Mouse (Mus musculus) urinary bladder, postnatal 10 days (tissue): ENCODE results near the gene Eif4ebp2.

Source experiments
- DNase-seq: peaks from one replicate; pipeline ENCODE4 v3.0.0; 2022; ENCODE audit warnings: low spot score

The Eif4ebp2 gene

DNA sequence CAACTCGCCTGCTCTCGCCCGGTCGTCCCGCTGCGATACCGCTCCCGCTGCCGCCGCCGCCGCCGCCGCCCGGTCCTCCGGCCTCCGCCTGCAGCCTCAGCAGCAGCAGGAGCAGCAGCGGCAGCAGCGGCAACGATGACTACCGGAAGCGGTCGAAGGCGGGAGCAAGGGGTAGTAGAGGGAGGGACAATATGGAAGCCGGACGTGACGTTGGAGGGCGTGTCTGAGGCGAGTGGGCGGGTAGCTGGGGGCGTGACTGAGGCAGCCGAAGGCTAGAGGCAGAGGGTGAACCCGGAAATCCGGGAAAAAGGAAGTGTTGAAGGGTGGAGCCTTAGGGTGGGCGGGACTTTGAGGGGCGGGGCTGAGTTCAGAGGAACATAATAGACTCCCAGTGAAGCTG lies at the start of gene Eif4ebp2:
Gene Eif4ebp2, minus strand, starts transcription at position 17 of the 400 bp plus-strand sequence.
- DNase-seq, result peak; percentile 98

DNA sequence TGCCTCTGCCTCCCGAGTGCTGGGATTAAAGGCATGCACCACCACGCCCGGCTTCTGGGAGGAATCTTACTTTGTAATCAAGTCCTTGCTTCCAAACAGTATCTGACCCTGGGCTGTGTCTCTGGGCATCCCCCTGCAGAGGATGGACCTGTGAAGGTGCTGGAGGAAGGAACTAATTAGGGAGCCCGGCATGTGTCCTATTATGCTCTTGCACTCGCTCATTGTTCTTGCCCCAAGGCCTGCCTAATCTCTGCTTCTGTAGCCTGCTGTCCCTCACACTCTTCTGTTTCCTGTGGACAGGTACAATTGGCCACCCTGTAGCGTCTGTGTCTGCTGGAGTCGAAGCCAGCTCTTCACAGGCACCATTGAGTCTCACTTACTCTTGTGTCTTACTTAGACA lies 48.3 kb upstream of the Eif4ebp2 start:
- DNase-seq, result no peak

- no peak for DNase-seq
Observed at GRCm38 (mm10) chr10:61499505-61500466, 47.3 kb upstream of the Eif4ebp2 start.

- no peak for DNase-seq
Observed at GRCm38 (mm10) chr10:61496231-61496630, 43.8 kb upstream of the Eif4ebp2 start.

GRCm38 (mm10) chr10:61495461-61495860 lies 43.0 kb upstream of the Eif4ebp2 start:
- DNase-seq, result no peak

GRCm38 (mm10) chr10:61492040-61492439 lies 39.6 kb upstream of the Eif4ebp2 start:
- peak; percentile 45 for DNase-seq

DNA sequence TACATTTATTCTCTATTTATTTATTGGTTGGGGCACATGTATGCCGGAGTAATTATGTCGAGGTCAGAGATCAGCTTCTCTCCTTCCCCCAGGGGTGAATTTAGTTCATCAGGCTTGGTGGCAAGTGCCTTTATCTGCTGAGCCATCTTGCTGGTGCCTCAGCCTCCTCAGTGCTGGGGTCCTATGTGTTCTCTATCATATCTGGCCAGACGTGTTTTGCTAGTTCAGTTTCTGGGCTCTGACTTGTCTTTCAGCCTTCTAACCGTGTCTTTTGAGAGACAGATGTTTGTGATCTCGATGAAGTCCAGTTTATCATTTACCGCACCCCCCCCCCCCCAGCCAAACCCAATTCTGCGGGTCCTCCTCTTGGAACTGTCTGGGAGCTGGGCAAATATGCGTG lies 39.1 kb upstream of the Eif4ebp2 start:
- DNase-seq, result no peak

DNA sequence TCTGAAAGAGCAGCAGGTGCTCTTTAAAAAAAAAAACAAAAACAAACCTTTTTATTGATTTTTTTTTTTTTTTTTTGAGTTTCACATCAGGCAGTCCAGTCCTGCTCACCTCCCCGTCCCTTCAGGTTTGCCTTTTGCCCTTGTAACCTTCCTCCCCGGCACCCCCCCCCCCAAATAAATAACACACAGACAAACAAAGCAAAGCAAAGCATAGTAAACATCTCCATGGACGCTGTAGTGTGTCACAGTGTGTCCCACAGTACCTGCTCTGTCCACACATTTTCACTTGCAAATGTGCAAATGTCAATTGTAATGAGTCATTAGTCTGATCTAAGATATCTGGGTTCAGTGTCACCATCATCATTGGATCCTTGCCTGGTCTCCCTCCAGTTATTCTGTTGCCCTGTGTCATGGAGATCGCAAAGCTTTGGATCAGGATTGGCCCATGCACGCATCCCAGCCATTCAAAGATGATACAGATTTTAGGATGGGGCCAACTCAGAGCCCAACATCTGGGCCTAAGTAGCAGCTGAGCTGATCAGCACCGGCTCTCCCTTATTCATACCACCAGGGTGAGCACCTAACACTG lies 36.2 kb upstream of the Eif4ebp2 start:
- no peak for DNase-seq

DNA sequence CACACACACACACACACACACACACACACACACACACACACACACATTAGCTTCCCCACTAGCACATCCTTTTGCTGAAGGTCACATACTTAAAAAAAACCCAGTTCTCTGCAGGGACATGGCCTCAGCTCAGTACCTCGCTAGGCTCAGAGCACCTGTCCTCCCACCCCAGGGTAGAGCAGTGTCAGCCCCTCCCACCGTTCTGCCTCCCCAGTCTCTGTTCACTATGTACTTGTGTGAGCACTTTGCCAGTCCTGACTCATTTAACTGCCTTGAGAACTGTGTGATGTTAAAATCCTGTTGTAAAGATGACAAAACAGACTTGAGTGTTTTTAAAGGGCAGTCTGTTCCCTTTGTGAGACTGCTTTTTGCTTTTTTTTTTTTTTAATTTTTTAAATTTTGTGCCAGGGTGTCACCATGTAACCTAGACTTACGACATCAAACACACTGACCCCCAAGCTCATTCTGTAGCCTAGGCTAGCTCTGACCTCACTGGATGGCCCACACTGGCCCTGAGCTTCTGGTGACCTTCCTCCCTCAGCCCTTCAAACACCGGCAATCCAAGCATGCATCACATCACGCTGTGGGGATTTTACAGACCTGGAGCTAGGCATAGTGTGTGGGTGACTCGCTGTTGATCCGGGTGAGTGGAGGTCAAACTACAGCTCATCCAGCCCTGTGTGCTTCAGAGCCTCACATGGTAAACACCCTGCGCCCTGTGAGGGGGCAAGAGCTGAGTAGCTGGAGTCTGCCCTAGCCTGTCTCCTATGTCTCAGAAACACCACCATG lies 34.3 kb upstream of the Eif4ebp2 start:
- no peak for DNase-seq

DNA sequence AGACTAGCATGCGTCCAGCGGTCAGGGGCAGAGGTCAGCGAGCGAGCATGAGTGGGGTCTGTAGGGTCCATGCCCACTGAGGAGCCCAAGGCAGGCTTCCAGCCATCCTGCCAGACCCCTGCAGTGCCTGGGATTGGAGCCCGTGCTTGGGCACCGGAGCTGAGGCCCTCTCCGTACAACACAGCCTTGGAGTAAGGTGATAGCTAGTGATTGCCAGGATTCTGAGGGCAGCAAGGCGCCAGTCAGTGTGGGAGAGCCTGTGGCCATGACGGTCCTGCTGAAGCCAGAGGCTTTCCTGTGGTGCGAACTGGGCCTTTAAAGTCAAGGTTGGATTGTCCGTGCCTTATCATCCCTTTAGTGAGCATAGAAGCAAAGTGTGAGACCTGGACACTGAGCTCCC lies 32.3 kb upstream of the Eif4ebp2 start:
- DNase-seq, result no peak

- DNase-seq, result no peak
Observed at GRCm38 (mm10) chr10:61482771-61483170, 30.3 kb upstream of the Eif4ebp2 start.

- DNase-seq, result no peak
Observed at GRCm38 (mm10) chr10:61480488-61480887, 28.0 kb upstream of the Eif4ebp2 start.

- DNase-seq, result no peak
Observed at GRCm38 (mm10) chr10:61479927-61480326, 27.5 kb upstream of the Eif4ebp2 start.

- DNase-seq, result no peak
Observed at GRCm38 (mm10) chr10:61479461-61479860, 27.0 kb upstream of the Eif4ebp2 start.

DNA sequence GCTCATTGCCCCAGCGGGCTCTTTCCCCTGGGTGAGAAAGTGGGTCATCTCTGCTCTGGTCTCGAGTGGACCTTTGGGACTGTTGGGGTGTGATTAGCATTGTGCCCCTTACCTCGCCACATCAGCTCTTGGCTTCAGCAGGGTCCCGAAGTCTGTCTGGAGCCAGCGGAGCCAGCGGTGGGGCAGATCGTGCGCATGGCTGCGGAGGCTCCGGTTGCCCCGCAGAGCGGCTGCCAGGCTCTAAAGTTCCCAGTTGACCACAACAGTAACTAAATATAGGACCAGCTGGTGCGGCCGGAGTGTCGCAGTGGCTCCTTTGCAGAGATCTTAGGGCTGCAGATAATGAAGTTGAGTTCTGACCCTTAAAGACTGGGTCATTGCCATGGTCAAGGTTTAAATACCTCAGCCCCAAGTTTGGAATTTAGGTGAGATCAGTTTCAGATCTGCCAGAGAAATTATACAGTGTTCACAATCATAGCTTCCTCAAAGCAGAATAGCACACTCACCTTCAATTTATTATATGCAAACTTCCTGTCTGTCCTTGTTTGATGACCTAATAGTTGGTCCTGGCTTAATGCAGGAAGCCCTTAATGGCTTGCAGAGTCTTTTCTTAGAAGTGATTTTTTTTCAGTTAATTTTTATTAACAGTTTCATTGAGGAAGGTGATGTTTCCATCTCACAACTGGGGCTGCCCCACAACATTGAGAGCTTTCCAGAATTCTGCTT lies 24.1 kb upstream of the Eif4ebp2 start:
- no peak for DNase-seq

DNA sequence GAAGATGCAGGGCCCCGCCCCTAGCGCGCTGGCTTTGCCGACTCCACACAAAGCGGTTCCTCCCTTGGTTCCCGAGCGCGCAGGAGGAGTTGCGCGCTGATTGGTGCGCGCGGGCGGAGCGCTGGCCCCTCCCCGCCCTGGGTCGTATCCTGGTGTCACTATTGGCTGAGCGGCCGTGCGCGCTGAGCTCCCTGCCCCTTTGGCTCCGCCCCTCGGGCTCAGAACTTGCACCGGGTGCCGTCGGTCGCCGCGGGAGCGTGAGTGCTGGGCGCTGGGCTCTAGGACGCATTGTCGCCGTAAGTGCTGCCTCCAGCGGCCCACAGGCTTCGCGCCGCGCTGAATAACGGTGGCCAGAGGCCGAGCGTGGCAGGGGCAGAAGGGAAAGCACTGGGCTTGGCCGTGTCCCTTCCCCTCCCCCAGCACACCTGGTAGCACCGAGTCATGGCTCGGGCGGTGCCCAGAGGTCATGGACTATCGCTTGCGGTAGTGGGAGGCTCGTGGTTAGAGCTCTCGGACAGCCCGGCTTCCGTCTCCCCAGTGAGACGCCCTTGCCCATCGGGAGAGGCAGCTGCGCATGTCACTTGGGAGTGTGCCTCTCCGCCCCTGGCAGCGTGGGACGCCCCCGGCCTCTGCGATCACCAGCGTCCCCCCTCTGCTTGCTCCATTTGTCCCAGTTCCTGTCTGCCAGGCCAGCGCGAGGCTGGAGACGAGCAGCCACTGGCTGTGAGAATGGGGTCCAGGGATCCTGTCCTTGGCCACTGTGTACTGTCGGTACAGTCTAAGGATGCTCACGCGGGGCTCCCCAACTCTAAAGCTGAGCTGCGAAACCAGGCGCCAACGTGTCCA lies 23.4 kb upstream of the Eif4ebp2 start, which contains the start of gene Lrrc20:
Gene Lrrc20, plus strand, starts transcription at position 208 of the 846 bp plus-strand sequence.
- peak; percentile 61 for DNase-seq

DNA sequence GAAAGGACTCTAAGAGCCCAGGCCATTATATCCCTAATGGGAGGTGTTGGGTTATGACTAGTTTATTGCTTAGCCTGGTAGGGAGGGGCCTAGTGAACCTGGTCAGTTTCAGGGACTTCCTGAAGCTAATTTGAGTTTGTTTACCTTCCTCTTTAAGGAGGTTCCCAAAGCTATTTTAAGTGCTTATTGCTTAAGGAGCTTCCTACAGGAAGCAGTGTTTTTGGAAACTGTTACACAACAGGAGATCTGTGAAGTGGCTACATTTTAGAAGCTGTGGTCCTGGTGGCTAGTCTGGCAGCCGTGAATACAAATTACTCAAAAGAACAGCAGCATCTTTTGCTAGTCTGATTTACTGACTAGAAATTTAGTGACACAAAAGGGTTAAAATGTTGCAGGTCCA lies 21.9 kb upstream of the Eif4ebp2 start:
- DNase-seq, result no peak

DNA sequence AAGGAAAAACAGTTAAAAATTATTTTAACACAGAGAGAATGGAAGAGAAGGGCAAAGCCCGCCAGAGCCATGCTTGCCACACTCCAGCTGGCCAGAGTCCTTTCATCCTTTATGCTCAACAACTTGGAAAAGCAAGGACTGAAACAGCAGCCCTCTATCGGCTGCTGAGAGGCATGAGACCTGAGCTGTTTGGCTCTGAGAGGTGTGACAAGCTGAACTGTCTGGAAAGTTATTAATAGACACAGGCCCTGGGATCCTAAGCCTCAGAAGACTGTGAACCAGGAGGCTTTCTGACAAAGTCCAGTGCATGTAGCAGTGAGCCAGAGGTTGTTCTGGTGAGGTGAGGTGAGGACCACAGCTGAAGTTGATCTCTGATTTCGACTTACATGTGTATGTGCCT lies 21.2 kb upstream of the Eif4ebp2 start:
- no peak for DNase-seq

- DNase-seq, result no peak
Observed at GRCm38 (mm10) chr10:61468900-61469299, 16.4 kb upstream of the Eif4ebp2 start.

- DNase-seq, result no peak
Observed at GRCm38 (mm10) chr10:61466873-61467272, 14.4 kb upstream of the Eif4ebp2 start.

- DNase-seq, result no peak
Observed at GRCm38 (mm10) chr10:61466242-61466641, 13.8 kb upstream of the Eif4ebp2 start.
